Mouse (Mus musculus) hindbrain, embryonic 16.5 days (tissue): Measurements from ENCODE around the gene Odf3. TPM values are rescaled to one million over a fixed set of nuclear protein-coding genes. Genes with fewer than 3 reads are reported as not detected.

Experiments
- ATAC-seq: fragments of 200-750 bp; cut with Nextera tagmentation; 2 replicates; pipeline ENCODE4 v1.8.0; 2017; ENCODE audit warnings: moderate TSS enrichment, moderate library complexity
- H3K27ac ChIP-seq: fragments of 300-500 bp; sonication (generic); 2 replicates; pipeline ENCODE4 v1.5.1; 2014; ENCODE audit warnings: low read depth, mild to moderate bottlenecking, control low read depth, low read length, moderate library complexity
- H3K27me3 ChIP-seq: fragments of 300-500 bp; sonication (generic); replicated peaks from 2 replicates; pipeline ENCODE4 v1.6.1; 2014; ENCODE audit warnings: low read length; ENCODE audit not compliant: control insufficient read depth, insufficient read depth
- H3K36me3 ChIP-seq: fragments of 300-500 bp; sonication (generic); 2 replicates; pipeline ENCODE4 v1.6.1; 2014; ENCODE audit warnings: mild to moderate bottlenecking, low read length, moderate library complexity, mixed read lengths; ENCODE audit not compliant: control insufficient read depth, insufficient read depth
- H3K4me1 ChIP-seq: fragments of 300-500 bp; sonication (generic); 2 replicates; pipeline ENCODE4 v1.6.1; 2014; ENCODE audit warnings: low read depth, low read length; ENCODE audit not compliant: control insufficient read depth, insufficient read depth
- H3K4me2 ChIP-seq: fragments of 300-500 bp; sonication (generic); 2 replicates; pipeline ENCODE4 v1.6.1; 2014; ENCODE audit warnings: mild to moderate bottlenecking, low read length, control low read depth, moderate library complexity
- H3K4me3 ChIP-seq: fragments of 300-500 bp; sonication (generic); 2 replicates; pipeline ENCODE4 v1.5.1; 2014; ENCODE audit warnings: mild to moderate bottlenecking, low read length, control low read depth, moderate library complexity
- H3K9ac ChIP-seq: fragments of 300-500 bp; sonication (generic); 2 replicates; pipeline ENCODE4 v1.6.1; 2014; ENCODE audit warnings: low read depth, mild to moderate bottlenecking, control low read depth, low read length, moderate library complexity
- H3K9me3 ChIP-seq: fragments of 300-500 bp; sonication (generic); 2 replicates; pipeline ENCODE4 v1.6.1; 2014; ENCODE audit warnings: mild to moderate bottlenecking, low read length, moderate library complexity; ENCODE audit not compliant: control insufficient read depth
- WGBS: fragments of 180-500 bp; shearing (Covaris S2); extraction: QIAGEN DNeasy Blood & Tissue Kit; methylation state at CpG from one replicate; pipeline ENCODE4 v1.1.7; 2014; 5-methylcytosine and 5-hydroxymethylcytosine counted together
- polyA plus RNA-seq: library from polyadenylated mRNA; unstranded; fragments of >200 nt; fragmentation: Nextera tagmentation; extraction: Ambion mirVana; gene quantifications from 2 replicates; pipeline ENCODE4 v1.2.1, GENCODE M21; 2015

The Odf3 gene
- polyA plus RNA-seq, 1 experiment from 2014 or later, result 0.21 TPM

DNA sequence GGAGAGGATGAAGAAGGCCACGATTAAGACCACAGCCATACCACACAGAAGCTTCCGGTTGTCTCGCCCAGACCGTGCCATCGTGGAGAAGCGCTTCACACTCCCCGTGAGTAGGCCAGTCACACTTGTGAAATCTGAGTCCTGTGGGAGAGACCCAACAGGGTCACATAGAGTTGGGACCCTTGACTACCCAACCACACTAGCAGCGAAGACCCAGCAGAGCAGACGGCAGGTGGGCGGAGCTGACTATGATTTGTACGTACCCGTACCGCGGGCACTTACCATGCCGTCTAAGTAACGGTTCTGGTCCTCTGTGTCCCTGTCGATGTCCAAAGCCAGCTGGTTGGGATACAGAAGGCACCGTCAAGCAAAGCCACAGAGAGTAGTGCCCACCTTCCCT, 6.9 kb downstream of the Odf3 start:
- Histone ChIP-seq H3K36me3 (peaks cover 20% of the 10 kb centered on the region), H3K9ac (no peak overlapping the region), H3K9me3 (no peaks in the 10 kb centered on the region), H3K4me2 (no peak overlapping the region), H3K4me1 (peaks cover 27% of the 10 kb centered on the region), H3K27me3 (no peaks in the 10 kb centered on the region), H3K4me3 (no peak overlapping the region), H3K27ac (no peak overlapping the region)
- no peak for ATAC-seq
- WGBS, result 95% methylated on average over 18 of the region's 18 CpGs

DNA sequence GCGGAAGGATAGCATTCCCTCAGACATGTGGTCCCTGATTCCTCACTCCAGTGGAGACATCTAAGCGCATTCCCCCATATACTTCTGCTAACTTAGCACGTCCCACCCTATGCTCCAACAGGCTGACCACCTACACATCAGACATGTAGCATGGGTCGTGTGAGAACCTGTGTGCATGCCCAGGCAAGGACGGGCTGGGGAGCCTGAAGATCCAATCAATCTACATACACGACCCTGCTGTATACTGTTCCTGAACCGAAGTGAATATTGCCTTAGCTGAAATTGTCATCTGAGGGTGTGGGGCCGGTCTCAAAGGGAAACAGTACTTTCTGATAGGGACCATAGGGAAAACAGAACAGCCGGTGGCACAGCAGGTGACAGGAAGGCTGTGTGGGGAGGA, 7.6 kb downstream of the Odf3 start:
- H3K9me3 ChIP-seq, result no peaks in the 10 kb centered on the region
- ATAC-seq, result no peak
- no peaks in the 10 kb centered on the region for H3K27me3 ChIP-seq
- H3K36me3 ChIP-seq, result peaks cover 23% of the 10 kb centered on the region
- H3K4me3 ChIP-seq, result peak overlapping the region; percentile 89
- H3K9ac ChIP-seq, result peak overlapping the region; percentile 91; the same call in 1 of the 2 replicates
- no peak overlapping the region for H3K27ac ChIP-seq
- whole genome bisulfite sequencing, result 82% methylated on average over 9 of the region's 9 CpGs
- peak overlapping the region; percentile 97 for H3K4me2 ChIP-seq
- peaks cover 29% of the 10 kb centered on the region for H3K4me1 ChIP-seq

DNA sequence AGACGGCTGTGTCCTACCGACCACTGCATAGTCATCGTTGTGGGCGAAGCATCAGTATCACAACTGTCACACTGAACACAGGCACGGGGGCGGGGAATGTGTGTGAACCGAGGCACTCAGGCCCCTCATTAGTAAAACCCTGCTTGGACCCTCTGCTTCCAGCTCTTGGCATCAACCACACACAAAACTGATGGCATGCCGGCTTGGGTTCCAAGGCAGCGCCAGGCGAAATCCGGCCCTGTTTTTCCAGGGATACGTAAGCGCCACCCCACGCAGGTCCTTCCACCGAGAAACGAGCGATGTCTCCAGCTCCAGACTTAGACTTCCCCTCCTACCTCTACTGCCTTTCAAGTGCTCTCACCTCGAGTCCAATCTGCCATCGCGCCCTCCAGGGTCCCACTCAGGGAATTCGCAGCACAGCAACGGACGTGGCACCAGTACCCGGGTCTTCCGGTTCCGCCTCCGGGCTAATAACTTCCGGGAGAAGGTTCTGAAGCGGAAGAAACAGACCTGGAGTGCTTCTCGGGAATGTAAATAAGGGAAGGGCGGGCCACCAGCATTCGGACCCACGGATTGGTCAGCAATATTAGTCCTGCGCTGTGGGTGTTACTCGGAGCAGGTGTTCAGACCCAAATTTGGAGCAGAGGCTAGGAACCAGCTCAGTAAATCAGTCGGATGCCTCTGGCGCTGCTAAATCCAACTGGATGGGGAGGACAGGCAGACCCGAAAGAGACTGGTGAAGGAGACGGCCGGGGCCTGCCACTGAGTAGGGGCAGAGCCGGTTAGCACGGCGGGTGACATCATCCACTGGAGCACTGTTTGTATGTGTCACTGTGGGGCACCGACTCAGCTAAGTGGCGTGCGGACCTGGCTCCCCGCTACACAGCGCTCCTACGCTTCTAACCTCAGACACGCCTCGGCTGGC, 8.5 kb downstream of the Odf3 start, which contains the start of gene Gm45785:
Gene Gm45785, minus strand, starts transcription at position 472 of the 925 bp plus-strand sequence.
- ATAC-seq, result peak; percentile 83
- H3K9me3 ChIP-seq, result no peaks in the 10 kb centered on the region
- no peaks in the 10 kb centered on the region for H3K27me3 ChIP-seq
- peak within 1 kb of the TSS; percentile 97 for H3K4me2 ChIP-seq
- H3K4me3 ChIP-seq, result peak within 1 kb of the TSS; percentile 89
- peaks cover 29% of the 10 kb centered on the region for H3K4me1 ChIP-seq
- peak within 1 kb of the TSS; percentile 91 for H3K9ac ChIP-seq
- H3K36me3 ChIP-seq, result peaks cover 30% of the 10 kb centered on the region
- 2% methylated on average over 51 of the region's 51 CpGs for WGBS
- H3K27ac ChIP-seq, result peak within 1 kb of the TSS; percentile 95

DNA sequence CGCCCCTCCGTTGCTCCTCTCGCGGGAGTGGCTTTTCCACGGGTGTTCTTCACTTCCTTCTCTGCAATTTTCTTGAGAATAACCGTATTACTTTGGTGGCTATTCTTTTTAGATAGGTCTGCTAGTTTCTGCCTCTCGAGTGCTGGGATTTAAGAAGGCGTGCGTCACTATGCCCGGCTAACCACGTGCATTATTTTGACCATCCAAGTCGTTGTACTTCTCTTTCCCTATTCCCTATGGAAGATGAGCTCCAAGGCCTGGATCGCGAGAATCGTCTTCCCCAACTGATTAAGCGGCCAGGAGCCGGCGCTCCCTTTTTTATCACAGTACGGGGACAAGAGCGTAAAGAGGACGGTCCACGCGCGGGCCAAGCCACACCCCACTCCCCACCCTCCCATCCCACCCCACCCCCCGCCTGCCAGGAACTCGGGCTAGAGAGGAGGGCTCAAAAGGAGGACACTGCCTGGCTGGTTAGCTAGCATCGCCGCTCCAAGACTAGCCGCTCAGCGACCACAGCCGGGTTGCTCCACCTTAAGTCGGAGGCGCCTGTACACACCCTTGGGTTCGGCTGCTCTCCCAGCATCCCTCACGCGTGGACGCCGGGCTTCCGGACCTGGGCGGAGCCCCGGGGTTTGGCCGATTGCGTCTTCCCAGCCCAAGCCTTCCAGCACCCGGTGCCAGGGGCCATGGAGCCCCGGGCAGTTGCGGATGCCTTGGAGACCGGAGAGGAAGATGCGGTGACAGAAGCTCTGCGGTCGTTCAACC, 9.4 kb downstream of the Odf3 start, which contains the start of gene Ric8a:
Gene Ric8a, plus strand, starts transcription at position 173 of the 765 bp plus-strand sequence.
- Histone ChIP-seq H3K27me3 (no peaks in the 10 kb centered on the region), H3K9ac (peak within 1 kb of the TSS; percentile 91), H3K9me3 (no peaks in the 10 kb centered on the region), H3K27ac (peak within 1 kb of the TSS; percentile 95), H3K4me3 (peak within 1 kb of the TSS; percentile 89), H3K36me3 (peaks cover 33% of the 10 kb centered on the region), H3K4me2 (peak within 1 kb of the TSS; percentile 97), H3K4me1 (peaks cover 29% of the 10 kb centered on the region)
- peak; percentile 84 for ATAC-seq
- under 1% methylated on average over 50 of the region's 50 CpGs for WGBS

DNA sequence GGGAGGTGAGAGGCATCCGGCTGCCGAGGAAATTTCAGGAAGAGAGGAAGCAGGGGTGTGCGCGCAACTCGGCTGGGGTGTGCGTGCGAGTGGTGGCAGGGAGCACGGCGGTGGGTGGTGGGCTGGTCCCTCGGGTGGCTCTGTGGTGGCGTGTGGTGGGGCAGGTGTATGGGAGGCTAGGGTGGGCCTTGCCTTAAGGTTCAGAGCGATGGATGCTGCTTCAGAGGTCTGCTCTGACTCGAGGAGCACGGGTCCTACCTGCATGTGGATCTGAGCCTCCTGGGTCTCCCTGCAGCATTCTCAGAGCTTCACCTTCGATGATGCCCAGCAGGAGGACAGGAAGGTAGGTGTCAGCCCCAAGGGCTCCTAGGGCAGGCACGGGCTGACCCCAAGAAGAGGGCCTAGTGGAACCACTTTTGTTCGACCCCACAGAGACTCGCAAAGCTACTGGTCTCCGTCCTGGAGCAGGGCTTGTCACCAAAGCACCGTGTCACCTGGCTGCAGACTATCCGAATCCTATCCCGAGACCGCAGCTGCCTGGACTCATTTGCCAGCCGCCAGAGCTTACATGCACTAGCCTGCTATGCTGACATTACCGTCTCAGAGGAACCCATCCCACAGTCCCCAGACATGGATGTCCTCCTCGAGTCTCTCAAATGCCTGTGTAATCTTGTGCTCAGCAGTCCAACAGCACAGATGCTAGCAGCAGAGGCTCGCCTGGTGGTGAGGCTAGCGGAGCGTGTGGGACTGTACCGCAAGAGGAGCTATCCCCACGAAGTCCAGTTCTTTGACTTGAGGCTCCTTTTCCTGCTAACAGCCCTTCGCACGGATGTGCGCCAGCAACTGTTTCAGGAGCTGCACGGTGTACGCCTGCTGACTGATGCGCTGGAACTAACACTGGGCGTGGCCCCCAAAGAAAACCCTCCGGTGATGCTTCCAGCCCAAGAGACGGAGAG, 10.2 kb downstream of the Odf3 start, which contains the start of gene Bet1l:
Gene Bet1l, minus strand, starts transcription at position 28 of the 956 bp plus-strand sequence.
- H3K4me3 ChIP-seq, result peak within 1 kb of the TSS; percentile 89
- H3K36me3 ChIP-seq, result peaks cover 35% of the 10 kb centered on the region
- 34% methylated on average over 40 of the region's 40 CpGs for WGBS
- peak within 1 kb of the TSS; percentile 91 for H3K9ac ChIP-seq
- H3K9me3 ChIP-seq, result no peaks in the 10 kb centered on the region
- peaks cover 29% of the 10 kb centered on the region for H3K4me1 ChIP-seq
- H3K27ac ChIP-seq, result peak within 1 kb of the TSS; percentile 95
- H3K27me3 ChIP-seq, result no peaks in the 10 kb centered on the region
- ATAC-seq, result peak; percentile 58
- peak within 1 kb of the TSS; percentile 97 for H3K4me2 ChIP-seq

DNA sequence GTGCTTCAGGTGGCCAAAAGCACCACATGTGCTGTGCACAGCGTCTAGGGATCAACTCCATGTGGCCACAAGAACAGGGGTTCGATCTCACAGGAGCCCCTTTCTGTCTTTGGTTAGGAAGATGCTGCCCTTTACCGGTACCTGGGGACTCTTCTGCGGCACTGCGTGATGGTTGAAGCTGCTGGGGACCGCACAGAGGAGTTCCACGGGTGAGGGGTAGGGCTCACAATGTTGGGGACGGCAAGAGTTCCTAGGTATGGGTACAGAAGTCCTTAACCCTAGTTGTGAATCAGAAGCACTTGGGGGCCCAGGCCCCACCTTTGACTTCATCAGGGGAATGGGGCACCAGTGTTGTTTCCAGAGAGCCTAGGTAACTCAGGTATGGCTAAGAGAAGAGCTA, 11.1 kb downstream of the Odf3 start:
- no peak overlapping the region; the same call in 1 of the 2 replicates for H3K4me3 ChIP-seq
- H3K4me1 ChIP-seq, result peaks cover 29% of the 10 kb centered on the region
- peak overlapping the region; percentile 97 for H3K4me2 ChIP-seq
- peaks cover 33% of the 10 kb centered on the region for H3K36me3 ChIP-seq
- no peak for ATAC-seq
- 99% methylated on average over 8 of the region's 8 CpGs for WGBS
- no peak overlapping the region for H3K27ac ChIP-seq
- peak overlapping the region; percentile 91; the same call in 1 of the 2 replicates for H3K9ac ChIP-seq
- H3K27me3 ChIP-seq, result no peaks in the 10 kb centered on the region
- no peaks in the 10 kb centered on the region for H3K9me3 ChIP-seq

DNA sequence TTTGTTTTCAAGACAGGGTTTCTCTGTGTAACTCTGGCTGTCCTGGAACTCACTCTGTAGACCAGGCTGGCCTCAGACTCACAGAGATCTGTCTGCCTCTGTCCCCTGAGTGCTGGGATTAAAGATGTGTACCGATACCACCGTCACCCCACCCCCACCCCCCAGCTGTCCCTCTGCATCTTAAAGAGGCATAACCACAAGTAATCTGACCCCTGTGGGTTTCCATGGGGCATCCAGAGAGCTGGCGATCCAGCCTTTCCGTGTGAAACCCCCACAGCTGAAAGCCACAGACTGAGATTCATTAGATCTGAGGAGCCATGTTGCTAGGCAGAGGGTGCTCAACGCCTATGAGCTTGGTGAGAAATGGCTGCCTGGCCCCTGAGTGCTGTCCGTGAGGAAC, 12.4 kb downstream of the Odf3 start:
- no peak overlapping the region for H3K4me3 ChIP-seq
- no peak overlapping the region for H3K4me2 ChIP-seq
- no peaks in the 10 kb centered on the region for H3K27me3 ChIP-seq
- H3K36me3 ChIP-seq, result peaks cover 39% of the 10 kb centered on the region
- WGBS, result 71% methylated on average over 6 of the region's 6 CpGs
- ATAC-seq, result no peak
- H3K4me1 ChIP-seq, result peaks cover 27% of the 10 kb centered on the region
- no peak overlapping the region for H3K27ac ChIP-seq
- no peak overlapping the region for H3K9ac ChIP-seq
- H3K9me3 ChIP-seq, result no peaks in the 10 kb centered on the region

DNA sequence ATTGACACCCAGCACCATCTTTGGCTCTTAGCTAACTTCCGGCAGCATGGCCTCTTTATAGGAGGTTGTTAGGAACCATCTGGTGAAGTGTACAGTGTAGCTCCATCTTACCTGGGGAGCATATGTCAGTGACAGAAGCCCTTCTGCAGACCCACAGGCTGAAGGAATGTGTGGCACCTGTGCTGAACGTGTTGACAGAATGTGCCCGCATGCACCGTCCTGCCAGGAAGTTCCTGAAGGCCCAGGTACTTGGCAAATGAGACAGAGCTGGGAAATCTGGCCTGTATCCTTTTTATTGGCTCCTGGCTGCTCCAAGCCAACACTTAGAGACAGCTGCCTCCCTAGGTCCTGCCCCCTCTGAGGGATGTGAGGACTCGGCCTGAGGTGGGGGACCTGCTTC, 13.1 kb downstream of the Odf3 start:
- no peak overlapping the region; the same call in 1 of the 2 replicates for H3K9ac ChIP-seq
- no peak for ATAC-seq
- no peak overlapping the region for H3K27ac ChIP-seq
- H3K27me3 ChIP-seq, result no peaks in the 10 kb centered on the region
- WGBS, result 82% methylated on average over 5 of the region's 5 CpGs
- peaks cover 39% of the 10 kb centered on the region for H3K36me3 ChIP-seq
- no peaks in the 10 kb centered on the region for H3K9me3 ChIP-seq
- peaks cover 20% of the 10 kb centered on the region for H3K4me1 ChIP-seq
- H3K4me2 ChIP-seq, result no peak overlapping the region
- no peak overlapping the region for H3K4me3 ChIP-seq
